Mouse (Mus musculus): ENCODE results near the gene Bad.

GRCm38 (mm10) chr19:6911101-6912074 is 30.3 kb upstream of the Bad start:
- TF ChIP-seq CTCF (IDR thresholded peaks at IDR 0.05; ENCODE audit: extremely low read depth, insufficient read depth, insufficient read length, insufficient replicate concordance), result no peak
- TF ChIP-seq POLR2A (IDR thresholded peaks at IDR 0.05; ENCODE audit: low read depth, low read length), result no peak
